Mouse (Mus musculus): ENCODE measurements at regions not wholly inside any gene's neighbourhood (a gene's known extent, or its start where the extent isn't known, plus 50 kb on each side); places are given as distances from the start of the nearest gene placed in this dataset.

DNA sequence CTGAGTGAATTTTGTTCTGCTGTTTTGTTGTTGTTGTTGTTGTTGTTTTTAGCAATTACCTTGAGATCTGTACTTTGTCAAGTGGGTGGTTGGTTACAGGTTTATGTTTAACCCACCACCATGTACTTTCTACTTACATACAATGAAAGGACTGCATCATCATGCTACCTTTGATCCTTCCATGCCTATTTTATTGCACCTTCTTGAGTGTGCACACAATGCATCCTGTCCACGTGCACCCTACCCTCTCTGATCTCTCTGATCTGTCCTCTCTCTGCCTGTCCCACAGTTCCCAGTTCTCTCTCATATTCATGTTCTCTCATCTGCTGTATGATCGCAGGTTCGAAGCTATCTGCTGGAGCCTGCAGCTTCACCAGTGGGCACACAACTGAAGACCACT lies 59.9 kb upstream of the Gas1 start:
- DNase-seq (ENCODE audit: low spot score), result no peak

DNA sequence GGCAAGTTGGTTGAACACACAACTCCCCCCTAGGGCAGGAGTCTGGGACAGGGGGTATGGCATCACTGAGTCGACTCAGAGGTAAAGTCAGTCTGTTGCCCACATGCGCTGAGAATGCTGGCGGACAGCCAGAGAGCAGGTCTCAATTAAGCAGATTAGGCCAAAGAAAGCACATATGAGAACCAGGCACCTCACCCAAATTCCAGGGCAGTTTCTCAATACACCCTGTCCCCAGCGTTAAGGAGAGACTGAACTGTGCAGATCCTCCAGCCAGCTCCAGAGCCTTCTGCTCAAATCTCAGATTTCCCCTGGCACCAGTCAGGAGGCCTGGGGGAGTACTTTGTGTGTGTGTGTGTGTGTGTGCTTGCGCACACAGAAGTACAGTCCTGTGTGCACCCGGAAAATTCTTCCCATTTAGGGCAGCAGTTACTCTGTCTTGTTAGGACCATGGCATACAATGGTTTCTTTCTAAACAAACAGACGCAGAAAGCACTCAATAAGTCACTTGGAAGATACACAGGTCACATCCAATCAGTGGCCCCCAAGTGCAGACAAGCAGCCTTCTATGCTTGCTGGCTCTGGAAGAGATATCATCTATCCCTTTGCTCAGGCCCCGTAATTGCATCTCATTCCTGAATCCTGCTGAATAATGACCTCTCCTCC lies 65.4 kb upstream of the Gas1 start:
- DNase-seq (ENCODE audit: low spot score), result peak; percentile 51

- DNase-seq (ENCODE audit: low spot score), result no peak
Observed at GRCm38 (mm10) chr13:60243110-60243481, 65.9 kb upstream of the Gas1 start.

- no peak for DNase-seq (ENCODE audit: low spot score)
Observed at GRCm38 (mm10) chr13:60255162-60255561, 78.0 kb upstream of the Gas1 start.

- DNase-seq (ENCODE audit: low spot score), result peak; percentile 78
Observed at GRCm38 (mm10) chr13:60255715-60256114, 78.5 kb upstream of the Gas1 start.

GRCm38 (mm10) chr13:60256997-60257396 lies 79.8 kb upstream of the Gas1 start:
- peak; percentile 65 for DNase-seq (ENCODE audit: low spot score)

DNA sequence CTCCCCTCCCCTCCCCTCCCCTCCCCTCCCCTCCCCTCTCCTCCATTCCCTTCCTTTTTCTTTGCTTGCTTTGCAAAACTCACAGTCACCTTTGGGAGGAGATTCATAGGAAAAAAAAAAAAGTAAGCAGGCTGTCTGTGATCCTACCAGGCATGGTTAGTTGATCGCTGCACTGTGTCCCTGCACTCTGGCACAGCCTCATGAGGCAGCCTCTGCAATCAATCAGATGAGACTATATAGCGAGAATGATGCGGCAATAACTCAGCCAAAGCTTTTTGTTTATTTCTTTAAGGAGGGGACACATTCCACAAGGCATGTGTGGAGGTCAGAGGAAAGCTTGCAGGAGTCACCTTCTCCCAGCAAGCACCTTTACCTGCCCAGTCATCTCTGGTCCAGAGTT lies 80.7 kb upstream of the Gas1 start:
- peak; percentile 47 for DNase-seq (ENCODE audit: low spot score)

- DNase-seq (ENCODE audit: low spot score), result no peak
Observed at GRCm38 (mm10) chr13:60262449-60263028, 85.4 kb upstream of the Gas1 start.

DNA sequence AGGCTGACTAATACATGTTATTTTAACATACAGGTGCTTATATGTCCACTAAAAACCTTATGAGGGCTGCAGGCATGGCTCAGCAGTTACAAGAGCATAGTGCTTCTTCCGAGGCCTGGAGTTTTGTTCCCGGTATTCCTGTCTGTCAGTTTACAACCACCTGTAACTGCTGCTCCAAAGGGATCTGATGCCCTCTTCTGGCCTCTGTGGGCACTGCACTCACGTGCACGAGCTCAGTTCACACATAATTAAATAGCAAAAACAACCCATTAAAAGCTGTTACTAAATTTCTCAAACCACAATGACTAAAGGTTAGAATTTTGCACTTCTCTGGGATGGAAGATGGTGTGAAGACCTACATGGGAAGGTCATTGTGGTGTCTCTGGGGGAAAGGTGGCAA lies 87.3 kb upstream of the Gas1 start:
- DNase-seq (ENCODE audit: low spot score), result no peak

DNA sequence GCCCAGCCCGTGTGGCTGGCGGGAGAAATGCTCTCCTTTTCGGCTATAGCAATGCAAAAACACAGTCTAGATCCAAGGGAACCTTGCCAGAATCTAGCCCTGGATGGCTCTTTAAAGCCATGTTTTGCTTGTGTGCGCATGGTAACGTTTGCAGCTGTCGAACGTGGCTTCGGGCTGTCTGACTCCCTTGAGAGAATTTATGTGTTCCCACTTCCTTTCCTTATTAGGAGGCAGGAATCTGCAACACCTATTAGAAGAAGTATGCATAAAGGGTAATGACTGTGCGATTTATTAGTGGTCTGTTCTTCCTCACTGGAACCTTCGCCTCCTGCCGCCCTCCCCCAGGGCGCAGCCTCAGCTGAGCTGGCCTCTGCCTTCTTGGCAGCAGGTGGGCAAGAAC lies 90.4 kb upstream of the Gas1 start:
- DNase-seq (ENCODE audit: low spot score), result peak; percentile 53

DNA sequence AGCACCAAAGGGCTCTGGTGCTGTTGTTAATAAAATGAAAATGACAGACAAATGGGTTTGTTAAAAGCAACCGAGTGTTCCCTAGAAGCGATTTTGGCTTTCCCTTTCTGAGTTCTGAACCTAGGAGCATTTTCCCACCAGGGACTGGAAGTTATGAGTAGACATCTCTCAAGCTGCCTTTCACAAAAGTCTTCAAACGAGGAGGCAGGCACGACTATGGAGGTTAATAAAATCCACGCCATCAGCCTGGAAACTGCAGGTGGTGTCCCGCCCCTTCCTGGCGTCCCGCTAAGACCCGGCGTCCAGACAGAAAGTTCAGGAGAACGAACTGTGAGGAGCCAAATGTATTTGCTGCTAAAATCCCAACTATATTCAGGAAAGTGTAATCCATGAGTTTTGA lies 91.1 kb upstream of the Gas1 start:
- DNase-seq (ENCODE audit: low spot score), result no peak

DNA sequence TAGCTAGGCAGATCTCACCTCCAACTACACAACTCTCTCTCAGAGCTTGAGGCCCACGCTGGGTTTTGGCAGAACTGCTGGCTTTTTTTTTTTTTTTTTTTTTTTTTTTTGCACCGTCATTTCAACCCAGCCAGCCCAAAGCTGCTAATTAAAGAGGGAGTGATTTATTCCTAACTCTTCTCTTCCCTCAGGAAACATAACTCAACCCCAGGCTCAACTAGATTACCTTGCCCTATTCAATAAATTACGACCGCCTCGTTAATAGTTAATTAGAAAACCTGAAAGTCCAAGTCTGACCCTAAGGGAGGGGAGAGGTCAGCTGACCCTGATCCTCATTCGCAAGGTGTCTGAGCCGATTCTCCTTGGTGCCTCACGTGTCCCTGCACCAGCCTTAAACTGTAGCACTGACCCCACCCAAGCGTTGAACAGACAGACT lies 92.3 kb upstream of the Gas1 start:
- DNase-seq (ENCODE audit: low spot score), result peak; percentile 44

DNA sequence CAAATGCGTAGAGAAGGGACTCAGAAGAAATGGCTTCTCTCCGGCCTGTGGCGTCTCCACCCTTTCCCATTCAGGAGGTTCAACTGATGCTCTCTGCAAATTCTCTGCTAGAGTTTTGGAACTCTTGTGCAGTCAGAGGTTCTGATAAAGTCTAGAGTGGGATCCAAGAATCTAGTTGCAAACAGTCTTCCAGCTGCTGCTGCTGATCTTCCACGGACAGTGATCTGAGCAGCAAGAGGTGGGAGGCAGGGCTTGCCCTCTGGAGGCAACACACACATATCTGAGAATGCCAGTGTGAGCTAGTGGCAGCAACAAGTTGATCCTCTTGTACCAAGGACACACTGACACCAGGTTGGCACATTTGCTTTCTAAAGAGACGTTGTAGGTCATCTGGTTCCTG lies 93.4 kb upstream of the Gas1 start:
- DNase-seq (ENCODE audit: low spot score), result no peak

- DNase-seq (ENCODE audit: low spot score), result no peak
Observed at GRCm38 (mm10) chr13:60273331-60273730, 96.2 kb upstream of the Gas1 start.

- peak; percentile 23 for DNase-seq (ENCODE audit: low spot score)
Observed at GRCm38 (mm10) chr13:60282543-60283251, 105.5 kb upstream of the Gas1 start.

DNA sequence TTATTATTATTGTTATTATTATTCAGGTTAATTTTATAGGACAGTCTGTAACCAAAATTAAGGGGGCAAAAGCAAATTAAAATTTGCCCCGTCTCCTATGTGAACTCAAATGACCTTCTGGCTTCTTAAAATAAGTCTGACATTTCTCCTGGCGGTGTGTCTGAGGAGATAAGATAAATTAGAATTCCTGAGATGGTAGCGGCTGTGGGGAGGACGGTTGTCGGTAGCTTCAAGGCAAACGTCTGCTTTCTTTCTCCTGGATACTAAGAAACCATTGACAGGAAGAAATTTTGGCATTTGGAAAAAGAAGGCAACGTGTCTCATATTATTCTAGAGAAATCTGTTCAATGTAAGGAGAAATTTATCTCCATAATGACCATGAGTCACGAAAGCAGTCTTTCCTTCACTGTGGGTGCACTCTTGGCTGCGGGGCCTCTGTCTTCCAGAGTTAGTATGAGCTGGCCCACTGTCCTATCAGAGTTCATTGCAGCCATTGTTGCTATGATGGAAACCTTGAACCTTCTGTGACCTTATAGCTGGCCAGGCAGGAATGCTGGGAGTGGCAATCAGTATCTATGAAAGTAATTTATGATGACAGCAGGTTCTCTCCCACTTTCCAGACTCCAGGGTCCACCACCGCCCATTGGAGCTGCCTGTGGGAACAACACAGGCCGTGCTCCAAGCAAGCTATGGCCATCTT lies 109.5 kb upstream of the Gas1 start:
- peak; percentile 47 for DNase-seq (ENCODE audit: low spot score)

- DNase-seq (ENCODE audit: low spot score), result no peak
Observed at GRCm38 (mm10) chr13:60289650-60290049, 112.5 kb upstream of the Gas1 start.

GRCm38 (mm10) chr13:60290820-60291219 lies 113.7 kb upstream of the Gas1 start:
- DNase-seq (ENCODE audit: low spot score), result no peak

DNA sequence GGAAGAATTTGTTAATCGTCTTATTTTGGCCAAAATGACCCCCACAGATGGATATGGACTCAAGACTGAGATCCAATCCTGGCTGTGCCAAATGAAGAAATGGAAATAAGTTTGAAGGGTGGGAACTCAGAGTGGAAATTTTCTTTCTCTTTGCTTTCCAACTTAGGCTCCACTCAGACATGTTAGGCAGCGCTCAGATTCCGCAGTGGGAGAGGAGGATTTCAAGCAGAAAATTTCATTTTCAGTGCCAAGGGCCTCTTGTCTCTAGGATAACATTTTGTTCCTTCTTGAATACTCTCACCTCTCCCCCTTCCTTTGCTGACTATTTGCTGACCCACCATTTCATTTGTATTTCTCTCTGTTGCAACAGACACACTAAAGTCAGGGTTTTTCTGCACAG lies 114.2 kb upstream of the Gas1 start:
- no peak for DNase-seq (ENCODE audit: low spot score)

DNA sequence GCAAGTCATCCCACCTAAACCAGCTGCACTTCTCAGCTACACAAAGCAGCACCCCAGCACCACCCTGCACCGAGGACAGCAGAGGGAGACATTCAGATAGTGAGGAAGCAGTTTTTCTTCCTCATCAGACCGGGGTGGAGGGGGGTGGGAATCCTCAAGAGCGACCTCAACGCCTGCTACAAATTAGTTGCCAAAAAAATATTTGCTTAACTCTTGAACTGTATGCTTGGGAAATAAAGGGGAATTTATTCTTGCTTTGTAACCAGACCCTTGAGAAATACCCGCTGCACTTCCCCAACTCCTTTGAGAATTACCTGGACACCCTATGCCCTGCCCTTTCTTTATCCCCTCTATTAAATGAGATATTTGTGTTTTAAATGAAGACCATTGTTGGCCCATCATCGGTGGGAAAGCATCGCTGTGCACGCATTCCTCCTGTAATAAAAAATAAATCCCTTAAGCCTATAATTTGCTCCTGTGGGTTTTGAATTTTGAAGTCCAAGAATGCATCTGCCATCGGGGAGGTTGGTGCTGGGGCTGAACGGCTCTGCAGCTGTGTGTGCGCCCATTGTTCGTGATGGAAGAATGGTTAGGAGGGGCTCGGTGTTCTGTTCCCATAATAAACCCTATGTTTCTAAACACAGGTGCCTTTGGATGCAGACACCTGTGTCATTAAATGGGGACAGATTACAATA lies 119.2 kb upstream of the Gas1 start:
- peak; percentile 18 for DNase-seq (ENCODE audit: low spot score)

GRCm38 (mm10) chr13:60296896-60297275 lies 119.7 kb upstream of the Gas1 start:
- no peak for DNase-seq (ENCODE audit: low spot score)

GRCm38 (mm10) chr13:60298575-60298974 lies 121.4 kb upstream of the Gas1 start:
- DNase-seq (ENCODE audit: low spot score), result no peak
